Mouse (Mus musculus) midbrain, embryonic 13.5 days (tissue): ENCODE measurements around the gene Skap1. TPM values are rescaled to one million over a fixed set of nuclear protein-coding genes. Genes with fewer than 3 reads are reported as not detected.
A peak's percentile ranks its signal among the peaks of the same experiment; 100 is the strongest.

Experiments
- ATAC-seq: fragments of 200-750 bp; cut with Nextera tagmentation; 2 replicates; pipeline ENCODE4 v1.8.0; 2017; ENCODE audit warnings: mild to moderate bottlenecking, moderate TSS enrichment, moderate library complexity
- H3K27ac ChIP-seq: fragments of 300-500 bp; sonication (generic); 2 replicates; pipeline ENCODE4 v1.5.1; 2015; ENCODE audit warnings: inconsistent platforms, mild to moderate bottlenecking, moderate library complexity
- H3K27me3 ChIP-seq: fragments of 300-500 bp; sonication (generic); 2 replicates; pipeline ENCODE4 v1.6.1; 2015; ENCODE audit warnings: mild to moderate bottlenecking, inconsistent platforms
- H3K36me3 ChIP-seq: fragments of 300-500 bp; sonication (generic); 2 replicates; pipeline ENCODE4 v1.6.1; 2015; ENCODE audit warnings: mild to moderate bottlenecking, inconsistent platforms
- H3K4me1 ChIP-seq: fragments of 300-500 bp; sonication (generic); replicated peaks from 2 replicates; pipeline ENCODE4 v1.6.1; 2015; ENCODE audit warnings: inconsistent platforms
- H3K4me2 ChIP-seq: fragments of 300-500 bp; sonication (generic); replicated peaks from 2 replicates; pipeline ENCODE4 v1.6.1; 2015; ENCODE audit warnings: moderate library complexity, mild to moderate bottlenecking, inconsistent platforms
- H3K4me3 ChIP-seq: fragments of 300-500 bp; sonication (generic); replicated peaks from 2 replicates; pipeline ENCODE4 v1.5.1; 2015; ENCODE audit warnings: mild to moderate bottlenecking, inconsistent platforms
- H3K9ac ChIP-seq: fragments of 300-500 bp; sonication (generic); replicated peaks from 2 replicates; pipeline ENCODE4 v1.6.1; 2015; ENCODE audit warnings: mild to moderate bottlenecking, inconsistent platforms
- H3K9me3 ChIP-seq: fragments of 300-500 bp; sonication (generic); 2 replicates; pipeline ENCODE4 v1.6.1; 2016; ENCODE audit warnings: mild to moderate bottlenecking, inconsistent platforms
- WGBS: fragments of 180-500 bp; shearing (Covaris S2); methylation state at CpG from one replicate; pipeline ENCODE4 v1.1.7; 2015; 5-methylcytosine and 5-hydroxymethylcytosine counted together
- polyA plus RNA-seq: library from polyadenylated mRNA; unstranded; fragments of >200 nt; fragmentation: Nextera tagmentation; extraction: Ambion mirVana; gene quantifications from 2 replicates; pipeline ENCODE4 v1.2.1, GENCODE M21; 2015

The Skap1 gene
- polyA plus RNA-seq, 1 experiment from 2014 or later: 3.4 TPM

DNA sequence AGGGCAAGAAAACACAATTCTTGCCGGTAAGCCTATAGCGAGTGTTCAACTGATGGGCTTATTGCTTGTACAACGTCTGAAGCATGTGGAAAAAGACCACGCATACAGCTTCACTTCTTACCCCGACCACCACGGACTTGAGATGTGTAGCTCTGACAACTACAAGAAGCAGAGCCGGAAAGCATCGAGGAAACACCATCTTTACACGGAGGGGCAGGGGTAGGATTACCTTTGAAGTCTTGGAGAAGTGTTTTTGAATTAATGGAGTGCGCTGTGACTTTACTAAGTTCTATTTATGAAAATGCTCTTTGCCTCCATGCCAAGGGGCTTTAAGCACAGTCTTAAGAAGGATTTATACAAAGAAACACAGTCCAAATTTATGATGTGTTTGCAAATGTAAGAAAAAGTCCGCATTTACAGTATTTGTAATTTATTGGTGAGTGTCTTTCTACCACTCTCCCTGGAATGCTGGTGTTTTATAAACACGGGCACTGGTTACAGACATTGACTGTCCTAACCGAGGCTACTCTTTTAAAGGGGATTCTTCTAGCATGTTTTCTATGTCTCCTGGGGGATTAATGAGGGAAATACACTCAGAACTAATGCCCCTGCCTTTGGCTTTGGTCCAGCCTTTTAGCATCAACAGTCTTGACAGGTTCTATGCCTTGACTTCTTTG is 67.5 kb downstream of the Skap1 start:
- Histone ChIP-seq H3K9me3 (no peaks in the 10 kb centered on the region), H3K4me1 (0 out of 2 replicates have a peak, but pooled peaks cover 2% of the 10 kb centered on the region), H3K4me3 (no peak overlapping the region), H3K36me3 (no peaks in the 10 kb centered on the region), H3K9ac (no peak overlapping the region), H3K27me3 (no peaks in the 10 kb centered on the region), H3K27ac (no peak overlapping the region), H3K4me2 (no peak overlapping the region)
- no peak for ATAC-seq
- 69% methylated on average over 13 of the region's 13 CpGs for WGBS

DNA sequence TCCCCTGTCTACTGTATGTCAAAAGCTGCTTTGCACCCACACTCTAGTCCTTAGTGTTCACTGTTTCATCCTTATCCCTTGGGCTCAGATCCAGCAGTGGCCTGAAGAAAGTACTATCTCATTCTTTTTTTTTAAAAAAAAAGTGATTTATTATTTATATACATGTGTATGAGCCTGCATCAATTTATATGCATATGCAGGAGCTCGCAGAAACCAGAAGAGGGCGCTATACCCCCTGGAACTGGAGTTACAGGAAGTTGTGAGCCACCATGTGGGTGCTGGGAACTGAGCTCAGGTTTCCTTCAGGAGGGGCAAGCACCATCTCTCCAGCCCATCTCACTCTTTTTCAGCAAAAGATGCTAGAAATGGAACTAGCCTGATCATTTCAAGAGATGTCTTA is 70.1 kb downstream of the Skap1 start:
- Histone ChIP-seq H3K27ac (no peak overlapping the region), H3K4me3 (no peak overlapping the region), H3K9ac (no peak overlapping the region), H3K36me3 (no peaks in the 10 kb centered on the region), H3K4me2 (no peak overlapping the region), H3K4me1 (0 out of 2 replicates have a peak, but pooled peaks cover 2% of the 10 kb centered on the region), H3K9me3 (no peaks in the 10 kb centered on the region), H3K27me3 (0 out of 2 replicates have a peak, but pooled peaks cover 9% of the 10 kb centered on the region)
- no peak for ATAC-seq
- WGBS: 71% methylated on average over 2 of the region's 2 CpGs

DNA sequence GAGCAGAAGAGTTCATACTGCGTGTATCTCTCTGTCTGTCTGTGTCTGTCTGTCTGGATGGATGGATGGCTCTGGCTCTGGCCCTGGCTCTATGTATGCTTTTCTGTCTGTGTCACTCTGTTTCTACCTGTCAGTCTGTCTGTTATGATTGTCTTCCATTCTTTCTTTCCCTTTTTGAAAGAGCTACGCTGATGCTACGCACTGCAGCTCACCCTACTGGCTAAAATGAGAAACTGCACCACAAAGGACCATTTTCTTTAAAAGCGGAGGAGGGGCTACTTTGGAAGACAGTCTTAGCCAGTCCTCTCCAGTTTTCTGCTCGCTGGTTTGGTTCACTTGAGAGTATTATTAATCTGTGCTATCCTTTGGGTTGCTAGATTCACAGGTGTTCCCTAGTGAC is 71.8 kb downstream of the Skap1 start:
- Histone ChIP-seq H3K4me2 (no peak overlapping the region), H3K36me3 (no peaks in the 10 kb centered on the region), H3K4me3 (no peak overlapping the region), H3K27ac (no peak overlapping the region), H3K9me3 (no peaks in the 10 kb centered on the region), H3K27me3 (0 out of 2 replicates have a peak, but pooled peaks cover 9% of the 10 kb centered on the region), H3K4me1 (0 out of 2 replicates have a peak, but pooled peaks cover 2% of the 10 kb centered on the region), H3K9ac (no peak overlapping the region)
- no peak for ATAC-seq
- 21% methylated on average over 5 of the region's 5 CpGs for WGBS

DNA sequence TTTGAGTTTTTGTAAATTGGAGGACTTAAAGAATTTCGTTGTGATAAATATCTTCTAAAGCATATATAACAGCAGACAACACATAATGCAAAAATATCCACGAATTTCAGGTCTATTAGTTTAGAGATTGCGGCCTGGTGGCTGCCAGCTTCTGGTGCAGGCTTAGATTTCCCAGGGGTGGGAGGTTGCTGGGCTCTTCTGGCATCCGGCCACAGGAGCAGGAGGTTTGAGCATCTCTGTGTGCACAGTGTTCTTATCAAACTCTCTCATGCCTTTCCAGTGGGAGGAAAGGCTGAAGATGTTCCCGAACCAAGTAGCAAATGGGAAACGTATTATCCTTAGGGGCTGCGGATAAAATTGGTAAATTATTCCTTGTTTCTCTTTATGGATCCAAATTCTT is 77.6 kb downstream of the Skap1 start:
- 73% methylated on average over 7 of the region's 7 CpGs for WGBS

GRCm38 (mm10) chr11:96542561-96542960 is 78.2 kb downstream of the Skap1 start:
- Histone ChIP-seq H3K4me2 (no peak overlapping the region), H3K9me3 (no peaks in the 10 kb centered on the region), H3K27ac (no peak overlapping the region), H3K9ac (no peak overlapping the region), H3K4me1 (no peaks in the 10 kb centered on the region), H3K36me3 (no peaks in the 10 kb centered on the region), H3K4me3 (no peak overlapping the region), H3K27me3 (peaks cover 14% of the 10 kb centered on the region; the same call in 1 of the 2 replicates)
- no peak for ATAC-seq
- 79% methylated on average over 7 of the region's 7 CpGs for WGBS

More for the DNA sequence above, 77.6 kb downstream of the Skap1 start:
- H3K9me3 ChIP-seq: no peaks in the 10 kb centered on the region
- H3K27me3 ChIP-seq: peaks cover 16% of the 10 kb centered on the region; the same call in 1 of the 2 replicates
- no peak overlapping the region for H3K4me2 ChIP-seq
- no peak overlapping the region for H3K9ac ChIP-seq
- no peak overlapping the region for H3K4me3 ChIP-seq
- ATAC-seq: no peak
- H3K4me1 ChIP-seq: no peaks in the 10 kb centered on the region
- H3K36me3 ChIP-seq: no peaks in the 10 kb centered on the region
- H3K27ac ChIP-seq: no peak overlapping the region

DNA sequence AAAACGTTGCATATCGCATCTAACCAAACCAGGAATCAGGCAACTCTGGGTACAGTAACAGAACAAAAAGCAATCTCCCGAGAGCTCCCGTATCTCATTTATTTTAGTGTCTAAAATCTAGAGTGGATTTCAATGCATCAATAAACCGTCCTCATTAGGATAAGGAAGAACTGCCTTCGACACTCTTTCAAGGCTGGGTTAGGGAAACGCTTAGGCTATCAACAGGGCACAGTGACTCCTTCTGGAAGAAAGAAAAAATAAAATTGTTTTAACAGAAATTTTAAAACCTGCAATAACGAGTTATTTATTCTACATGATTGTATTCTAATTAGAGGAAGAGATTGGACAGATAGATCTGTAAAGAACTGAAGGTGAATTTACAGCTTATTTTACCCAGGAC is 82.0 kb downstream of the Skap1 start:
- H3K9me3 ChIP-seq: no peaks in the 10 kb centered on the region
- no peak overlapping the region for H3K27ac ChIP-seq
- 74% methylated on average over 8 of the region's 8 CpGs for WGBS
- H3K36me3 ChIP-seq: no peaks in the 10 kb centered on the region
- H3K4me1 ChIP-seq: no peaks in the 10 kb centered on the region
- H3K27me3 ChIP-seq: peaks cover 14% of the 10 kb centered on the region; the same call in 1 of the 2 replicates
- H3K4me3 ChIP-seq: no peak overlapping the region
- no peak overlapping the region for H3K4me2 ChIP-seq
- no peak for ATAC-seq
- H3K9ac ChIP-seq: no peak overlapping the region

DNA sequence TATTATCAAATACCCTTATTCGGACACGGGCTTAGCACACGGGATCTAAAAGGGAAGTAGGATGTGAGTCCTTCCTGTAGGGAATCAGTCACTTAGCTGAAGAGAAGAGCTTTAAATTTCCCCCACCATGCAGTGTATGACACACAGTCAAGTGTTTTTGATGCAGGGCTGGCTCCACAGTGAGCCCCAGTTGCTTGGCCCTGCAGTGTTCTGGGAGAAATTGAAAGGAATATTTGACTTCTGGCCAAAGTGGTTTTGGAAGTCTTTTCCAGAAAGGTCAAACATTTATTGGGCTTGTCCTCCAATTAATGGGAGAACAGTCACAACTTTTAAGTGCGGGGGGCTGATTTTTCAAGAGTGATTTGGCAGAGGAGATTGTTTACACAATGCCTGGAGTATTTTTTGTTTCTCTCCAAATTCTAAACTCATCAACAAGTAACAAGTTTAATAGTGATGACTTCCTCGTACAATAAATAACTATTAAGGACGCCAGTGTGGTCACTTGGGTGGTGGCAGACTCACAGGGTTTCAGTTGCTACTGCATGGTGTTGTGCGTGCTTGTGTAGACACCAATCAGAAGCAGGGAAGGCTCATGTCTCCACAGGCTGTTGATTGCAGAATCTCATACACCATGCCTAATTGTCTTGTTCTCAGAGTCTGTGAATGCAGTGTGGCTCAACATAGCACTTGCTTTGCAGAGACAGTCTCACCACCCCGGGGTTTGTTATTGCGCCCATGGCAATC is 86.7 kb downstream of the Skap1 start:
- no peak for ATAC-seq
- 85% methylated on average over 9 of the region's 9 CpGs for WGBS
- Histone ChIP-seq H3K9ac (no peak overlapping the region), H3K27ac (no peak overlapping the region), H3K27me3 (peaks cover 35% of the 10 kb centered on the region), H3K36me3 (no peaks in the 10 kb centered on the region), H3K4me3 (no peak overlapping the region), H3K9me3 (no peaks in the 10 kb centered on the region), H3K4me2 (no peak overlapping the region), H3K4me1 (no peaks in the 10 kb centered on the region)

DNA sequence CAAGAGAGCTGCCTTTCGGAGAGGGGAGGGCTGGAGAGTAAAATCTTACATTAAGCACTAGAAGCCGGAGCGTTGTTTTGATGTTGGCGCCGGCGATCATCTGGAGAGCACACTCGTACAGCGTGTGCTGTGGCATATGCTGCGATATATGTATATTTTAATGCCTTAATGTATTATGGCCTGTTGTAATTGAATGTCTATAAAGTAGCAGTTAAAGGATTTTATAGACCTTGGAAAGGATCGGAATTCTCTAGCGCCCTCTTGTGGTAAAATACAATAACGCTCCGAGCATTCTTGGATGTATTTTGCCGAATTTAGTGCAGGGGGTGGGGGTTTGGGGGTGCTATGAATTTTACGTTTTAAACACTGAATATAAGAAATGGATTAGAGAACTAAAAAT is 88.7 kb downstream of the Skap1 start:
- peaks cover 43% of the 10 kb centered on the region for H3K27me3 ChIP-seq
- 0 out of 2 replicates have a peak, but pooled peaks have one; percentile 6 for ATAC-seq
- H3K36me3 ChIP-seq: no peaks in the 10 kb centered on the region
- no peaks in the 10 kb centered on the region for H3K9me3 ChIP-seq
- no peaks in the 10 kb centered on the region for H3K4me1 ChIP-seq
- H3K27ac ChIP-seq: no peak overlapping the region
- no peak overlapping the region for H3K4me3 ChIP-seq
- peak overlapping the region; percentile 31 for H3K4me2 ChIP-seq
- WGBS: 20% methylated on average over 15 of the region's 15 CpGs
- H3K9ac ChIP-seq: no peak overlapping the region

- Histone ChIP-seq H3K4me2 (no peak overlapping the region), H3K9ac (no peak overlapping the region), H3K4me1 (no peaks in the 10 kb centered on the region), H3K4me3 (no peak overlapping the region), H3K27ac (no peak overlapping the region), H3K27me3 (peaks cover 15% of the 10 kb centered on the region; the same call in 1 of the 2 replicates), H3K36me3 (no peaks in the 10 kb centered on the region), H3K9me3 (no peaks in the 10 kb centered on the region)
- WGBS: 89% methylated on average over 5 of the region's 5 CpGs
- ATAC-seq: no peak
Measured at GRCm38 (mm10) chr11:96560229-96560628, 95.8 kb downstream of the Skap1 start.

DNA sequence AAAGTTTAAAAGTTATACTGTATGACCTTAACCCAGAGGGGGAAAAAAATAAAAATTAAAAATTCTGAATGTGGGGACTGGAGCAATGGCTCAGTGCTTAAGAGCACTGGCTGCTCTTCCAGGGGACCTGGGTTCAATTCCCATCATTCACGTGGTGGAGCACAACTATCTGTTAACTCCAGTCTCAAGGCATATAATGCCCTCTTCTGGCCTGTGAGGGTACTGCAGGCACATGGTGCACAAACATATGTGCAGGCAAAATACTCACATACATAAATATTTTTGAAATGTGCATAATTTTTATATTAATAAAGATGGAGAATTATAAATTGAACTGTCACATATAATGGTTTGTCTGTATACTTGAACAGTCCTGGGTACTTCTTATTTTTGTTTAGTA is 99.7 kb downstream of the Skap1 start:
- H3K4me1 ChIP-seq: no peaks in the 10 kb centered on the region
- WGBS: 49% methylated on average over 1 of the region's 1 CpGs
- H3K27ac ChIP-seq: no peak overlapping the region
- no peaks in the 10 kb centered on the region for H3K36me3 ChIP-seq
- H3K9me3 ChIP-seq: no peaks in the 10 kb centered on the region
- H3K4me2 ChIP-seq: no peak overlapping the region
- H3K9ac ChIP-seq: no peak overlapping the region
- H3K4me3 ChIP-seq: no peak overlapping the region
- H3K27me3 ChIP-seq: no peaks in the 10 kb centered on the region
- ATAC-seq: no peak

DNA sequence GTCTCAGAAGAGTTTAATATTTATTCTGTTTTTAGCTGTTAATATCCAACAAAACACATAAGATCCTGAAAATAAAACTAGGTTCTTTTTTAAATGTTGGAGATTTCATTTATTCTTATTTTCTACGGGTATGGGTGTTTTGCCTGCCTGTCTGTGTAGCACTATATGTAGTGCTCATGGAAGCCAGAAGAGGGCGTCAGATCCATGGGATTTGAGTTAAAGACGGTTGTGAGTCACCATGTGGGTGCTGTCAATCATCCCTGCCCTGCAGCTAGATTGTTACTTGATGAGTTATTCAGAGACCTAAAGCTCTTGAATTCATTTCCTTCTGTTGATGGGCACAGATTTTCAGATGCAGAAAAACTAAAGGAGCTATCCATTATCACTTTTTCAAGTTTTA is 108.1 kb downstream of the Skap1 start:
- Histone ChIP-seq H3K27ac (no peak overlapping the region), H3K9ac (no peak overlapping the region), H3K27me3 (no peaks in the 10 kb centered on the region; the same call in 1 of the 2 replicates), H3K4me3 (no peak overlapping the region), H3K4me2 (no peak overlapping the region), H3K36me3 (no peaks in the 10 kb centered on the region), H3K4me1 (peaks cover 13% of the 10 kb centered on the region), H3K9me3 (no peaks in the 10 kb centered on the region)
- ATAC-seq: no peak
- WGBS: 32% methylated on average over 3 of the region's 3 CpGs
